Mouse (Mus musculus) embryonic facial prominence, embryonic 11.5 days (tissue): Measurements from ENCODE around the gene Ncapd2. TPM values are rescaled to one million over a fixed set of nuclear protein-coding genes. Genes with fewer than 3 reads are reported as not detected.

Experiments used
- ATAC-seq: fragments of 200-750 bp; cut with Nextera tagmentation; replicated peaks from 2 replicates; pipeline ENCODE4 v1.8.0; 2017; ENCODE audit warnings: low read depth; ENCODE audit not compliant: insufficient number of reproducible peaks, low FRiP score, low TSS enrichment
- DNase-seq: peaks from one replicate; pipeline ENCODE4 v3.0.0-alpha.2; 2015; ENCODE audit warnings: low spot score
- H3K27ac ChIP-seq: fragments of 300-500 bp; sonication (generic); replicated peaks from 2 replicates; pipeline ENCODE4 v1.5.1; 2014; ENCODE audit warnings: mild to moderate bottlenecking, low read depth, low read length, control low read depth
- H3K27me3 ChIP-seq: fragments of 300-500 bp; sonication (generic); 2 replicates; pipeline ENCODE4 v1.6.1; 2014; ENCODE audit warnings: mild to moderate bottlenecking, low read length, moderate library complexity, mixed read lengths; ENCODE audit not compliant: control insufficient read depth, insufficient read depth
- H3K36me3 ChIP-seq: fragments of 300-500 bp; sonication (generic); replicated peaks from 2 replicates; pipeline ENCODE4 v1.6.1; 2014; ENCODE audit warnings: low read depth, mild to moderate bottlenecking, low read length, moderate library complexity, mixed read lengths; ENCODE audit not compliant: control insufficient read depth, insufficient read depth
- H3K4me1 ChIP-seq: fragments of 300-500 bp; sonication (generic); 2 replicates; pipeline ENCODE4 v1.6.1; 2014; ENCODE audit warnings: low read length, mixed read lengths; ENCODE audit not compliant: control insufficient read depth, insufficient read depth
- H3K4me2 ChIP-seq: fragments of 300-500 bp; sonication (generic); 2 replicates; pipeline ENCODE4 v1.6.1; 2014; ENCODE audit warnings: low read depth, mild to moderate bottlenecking, control low read depth, low read length, moderate library complexity
- H3K4me3 ChIP-seq: fragments of 300-500 bp; sonication (generic); 2 replicates; pipeline ENCODE4 v1.5.1; 2014; ENCODE audit warnings: low read depth, low read length, control low read depth
- H3K9ac ChIP-seq: fragments of 300-500 bp; sonication (generic); replicated peaks from 2 replicates; pipeline ENCODE4 v1.6.1; 2014; ENCODE audit warnings: mild to moderate bottlenecking, control low read depth, low read length
- H3K9me3 ChIP-seq: fragments of 300-500 bp; sonication (generic); replicated peaks from 2 replicates; pipeline ENCODE4 v1.6.1; 2016; ENCODE audit warnings: mild to moderate bottlenecking, low read length, inconsistent platforms, mixed read lengths; ENCODE audit not compliant: control insufficient read depth
- WGBS: fragments of 180-500 bp; shearing (Covaris S2); extraction: QIAGEN DNeasy Blood & Tissue Kit; methylation state at CpG from one replicate; pipeline ENCODE4 v1.1.7; 2014; 5-methylcytosine and 5-hydroxymethylcytosine counted together
- polyA plus RNA-seq: library from polyadenylated mRNA; unstranded; fragments of >200 nt; fragmentation: Nextera tagmentation; extraction: Ambion mirVana; gene quantifications from 2 replicates; pipeline ENCODE4 v1.2.1, GENCODE M21; 2014

Ncapd2 gene
- polyA plus RNA-seq, 1 experiment from 2014 or later: 136 TPM

GRCm38 (mm10) chr6:125156491-125156890, 35.0 kb downstream of the Ncapd2 start:
- Histone ChIP-seq H3K9ac (no peak overlapping the region), H3K9me3 (no peaks in the 10 kb centered on the region), H3K36me3 (no peaks in the 10 kb centered on the region; the same call in 1 of the 2 replicates), H3K4me3 (no peak overlapping the region), H3K4me2 (no peak overlapping the region), H3K27me3 (no peaks in the 10 kb centered on the region), H3K4me1 (no peaks in the 10 kb centered on the region; the same call in 1 of the 2 replicates), H3K27ac (no peak overlapping the region)
- DNase-seq (no peak), ATAC-seq (no peak)
- WGBS: 85% methylated on average over 3 of the region's 3 CpGs

- DNase-seq (no peak), ATAC-seq (no peak)
- Histone ChIP-seq H3K9ac (no peak overlapping the region), H3K27me3 (no peaks in the 10 kb centered on the region), H3K4me2 (no peak overlapping the region), H3K4me3 (no peak overlapping the region), H3K4me1 (no peaks in the 10 kb centered on the region), H3K27ac (no peak overlapping the region), H3K9me3 (no peaks in the 10 kb centered on the region), H3K36me3 (no peaks in the 10 kb centered on the region)
- WGBS: 91% methylated on average over 8 of the region's 8 CpGs
Observed at GRCm38 (mm10) chr6:125155262-125155661, 36.2 kb downstream of the Ncapd2 start.

- no peak overlapping the region for H3K4me3 ChIP-seq
- H3K27ac ChIP-seq: no peak overlapping the region
- no peaks in the 10 kb centered on the region for H3K9me3 ChIP-seq
- H3K9ac ChIP-seq: no peak overlapping the region
- ATAC-seq (no peak), DNase-seq (peak; percentile 35)
- H3K27me3 ChIP-seq: no peaks in the 10 kb centered on the region
- no peaks in the 10 kb centered on the region for H3K4me1 ChIP-seq
- H3K36me3 ChIP-seq: no peaks in the 10 kb centered on the region
- H3K4me2 ChIP-seq: no peak overlapping the region
Observed at GRCm38 (mm10) chr6:125154550-125154949, 37.0 kb downstream of the Ncapd2 start.

- Histone ChIP-seq H3K4me2 (no peak overlapping the region), H3K4me1 (no peaks in the 10 kb centered on the region; the same call in 1 of the 2 replicates), H3K27me3 (no peaks in the 10 kb centered on the region), H3K4me3 (no peak overlapping the region), H3K27ac (no peak overlapping the region), H3K9ac (no peak overlapping the region), H3K9me3 (no peaks in the 10 kb centered on the region), H3K36me3 (no peaks in the 10 kb centered on the region; the same call in 1 of the 2 replicates)
- DNase-seq (no peak), ATAC-seq (no peak)
- 87% methylated on average over 4 of the region's 4 CpGs for WGBS
Observed at GRCm38 (mm10) chr6:125153682-125154081, 37.8 kb downstream of the Ncapd2 start.

- no peak overlapping the region for H3K27ac ChIP-seq
- DNase-seq: no peak
- WGBS: 80% methylated on average over 5 of the region's 5 CpGs
- no peak overlapping the region for H3K9ac ChIP-seq
- no peak overlapping the region for H3K4me3 ChIP-seq
- no peaks in the 10 kb centered on the region; the same call in 1 of the 2 replicates for H3K36me3 ChIP-seq
- H3K4me1 ChIP-seq: no peaks in the 10 kb centered on the region; the same call in 1 of the 2 replicates
- H3K27me3 ChIP-seq: no peaks in the 10 kb centered on the region
- H3K9me3 ChIP-seq: no peaks in the 10 kb centered on the region
- ATAC-seq: no peak
- no peak overlapping the region for H3K4me2 ChIP-seq
Observed at GRCm38 (mm10) chr6:125153018-125153389, 38.5 kb downstream of the Ncapd2 start.

- no peak overlapping the region for H3K9ac ChIP-seq
- H3K36me3 ChIP-seq: no peaks in the 10 kb centered on the region; the same call in 1 of the 2 replicates
- 80% methylated on average over 22 of the region's 22 CpGs for WGBS
- no peaks in the 10 kb centered on the region for H3K9me3 ChIP-seq
- no peak overlapping the region for H3K4me3 ChIP-seq
- ATAC-seq: no peak
- no peak for DNase-seq
- H3K4me2 ChIP-seq: no peak overlapping the region
- no peak overlapping the region for H3K27ac ChIP-seq
- no peaks in the 10 kb centered on the region for H3K27me3 ChIP-seq
- H3K4me1 ChIP-seq: no peaks in the 10 kb centered on the region; the same call in 1 of the 2 replicates
Observed at GRCm38 (mm10) chr6:125152212-125153017, 39.1 kb downstream of the Ncapd2 start.

GRCm38 (mm10) chr6:125149569-125149950, 41.9 kb downstream of the Ncapd2 start:
- Histone ChIP-seq H3K4me2 (no peak overlapping the region), H3K9ac (no peak overlapping the region), H3K4me3 (no peak overlapping the region), H3K4me1 (no peaks in the 10 kb centered on the region; the same call in 1 of the 2 replicates), H3K27me3 (no peaks in the 10 kb centered on the region), H3K9me3 (no peaks in the 10 kb centered on the region), H3K36me3 (no peaks in the 10 kb centered on the region; the same call in 1 of the 2 replicates), H3K27ac (no peak overlapping the region)
- DNase-seq (no peak), ATAC-seq (no peak)
- 85% methylated on average over 6 of the region's 7 CpGs for WGBS

GRCm38 (mm10) chr6:125148926-125149568, 42.5 kb downstream of the Ncapd2 start:
- Histone ChIP-seq H3K27ac (peak overlapping the region; percentile 20; the same call in 1 of the 2 replicates), H3K4me2 (no peak overlapping the region), H3K27me3 (no peaks in the 10 kb centered on the region), H3K4me3 (no peak overlapping the region), H3K9ac (no peak overlapping the region; the same call in 1 of the 2 replicates), H3K4me1 (no peaks in the 10 kb centered on the region; the same call in 1 of the 2 replicates), H3K9me3 (no peaks in the 10 kb centered on the region), H3K36me3 (no peaks in the 10 kb centered on the region; the same call in 1 of the 2 replicates)
- 78% methylated on average over 16 of the region's 16 CpGs for WGBS
- no peak for DNase-seq
- ATAC-seq: no peak
